Mouse (Mus musculus) thymus, adult 2 months (tissue): Measurements from ENCODE around the gene Lekr1.

Source experiments
- CTCF ChIP-seq: fragments of 200-500 bp; IDR thresholded peaks from 2 replicates; pipeline ENCODE4 v1.5.1; 2012; ENCODE audit warnings: mild to moderate bottlenecking, control low read depth, low read length, moderate library complexity, borderline replicate concordance; ENCODE audit not compliant: control insufficient read depth, poor library complexity, insufficient read depth; ENCODE audit errors: extremely low read depth
- POLR2A ChIP-seq: fragments of 200-500 bp; IDR thresholded peaks from 2 replicates; pipeline ENCODE4 v1.6.1; 2012; ENCODE audit warnings: mild to moderate bottlenecking, low read length, control low read depth, moderate library complexity; ENCODE audit not compliant: control insufficient read depth, poor library complexity, insufficient read depth; ENCODE audit errors: extremely low read depth

GRCm38 (mm10) chr3:65861471-65861881 lies 195.4 kb downstream of the Lekr1 start:
- TF ChIP-seq POLR2A (no peak), CTCF (no peak)
